Mouse (Mus musculus): Measurements from ENCODE around the gene Stx1a. TPM values are rescaled to one million over a fixed set of nuclear protein-coding genes. Genes with fewer than 3 reads are reported as not detected.
A peak's percentile ranks its signal among the peaks of the same experiment; 100 is the strongest.

Gene Stx1a
- polyA plus RNA-seq, 1 experiment = not detected

DNA sequence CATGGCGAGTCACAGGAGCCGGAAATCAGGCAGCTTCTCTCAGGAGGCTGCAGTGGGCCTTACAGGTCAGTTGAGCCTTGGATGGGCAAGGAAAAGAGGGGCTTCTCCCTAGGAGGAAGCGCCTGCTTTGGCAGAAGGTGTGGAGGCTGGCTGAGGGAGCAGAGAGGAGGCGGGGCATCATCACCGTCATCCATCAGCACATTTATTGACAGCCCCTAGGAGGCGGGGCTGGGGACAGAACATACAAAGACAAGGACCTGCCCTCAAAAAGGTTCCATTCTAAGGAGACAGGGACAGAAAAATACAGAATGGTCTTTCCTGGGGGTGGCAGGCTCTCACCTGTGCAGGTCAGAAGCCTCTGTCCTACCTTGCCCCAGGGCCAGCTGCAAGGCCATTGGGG, 49.4 kb downstream of the Stx1a start:
- Histone ChIP-seq H3K4me1 (ENCODE audit: control insufficient read depth, insufficient read depth, low read length) (peaks cover 12% of the 10 kb centered on the region), H3K27ac (ENCODE audit: insufficient read depth, low read depth, low read length) (no peak overlapping the region), H3K4me3 (ENCODE audit: insufficient read depth, low read depth, low read length) (no peak overlapping the region)
- WGBS = 79% methylated on average over 6 of the region's 6 CpGs
- TF ChIP-seq CTCF (IDR thresholded peaks at IDR 0.05; ENCODE audit: insufficient read depth, low read depth, low read length) (no peak), POLR2A (IDR thresholded peaks at IDR 0.05; ENCODE audit: insufficient read depth, low read depth, low read length) (no peak)

DNA sequence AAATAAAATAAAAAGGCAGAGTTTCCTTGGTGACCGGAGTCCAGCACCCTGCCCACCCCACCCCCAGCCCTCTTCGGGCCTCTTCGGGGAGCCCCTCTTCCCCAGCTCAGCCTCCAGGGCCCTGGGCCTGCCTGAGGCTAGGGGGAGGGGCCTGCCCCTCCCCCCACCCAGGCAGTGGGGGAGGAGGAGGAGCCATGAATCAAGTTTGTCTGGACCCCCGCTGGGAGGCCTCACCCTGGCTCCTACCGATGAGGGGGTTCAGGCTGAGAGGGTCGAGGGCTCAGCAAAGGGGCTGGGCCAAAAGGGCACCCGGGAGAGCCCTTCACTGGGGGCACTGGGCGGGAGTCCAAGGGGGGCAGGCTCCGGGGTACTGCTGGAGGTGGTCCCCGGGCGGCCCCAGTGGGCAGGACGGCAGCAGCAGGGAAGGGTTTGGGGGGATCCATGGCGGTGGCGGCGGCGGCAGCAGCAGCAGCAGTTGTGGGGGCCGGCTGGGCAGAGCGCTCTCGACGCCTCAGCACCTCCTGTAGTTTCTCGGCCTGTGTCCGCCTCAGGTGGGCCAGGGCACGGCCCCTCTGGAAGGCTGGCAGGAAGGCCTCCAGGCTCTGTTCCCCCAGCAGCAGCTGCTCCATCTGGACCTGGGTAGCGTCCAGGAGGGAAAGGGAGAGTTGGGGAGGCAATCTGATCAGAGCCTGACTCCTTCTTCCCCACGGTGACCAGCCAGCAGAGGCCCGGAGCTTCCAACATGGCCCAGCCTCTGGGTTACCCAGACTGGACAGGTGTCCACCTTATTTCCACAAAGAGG, 50.3 kb downstream of the Stx1a start:
- peaks cover 15% of the 10 kb centered on the region for H3K4me1 ChIP-seq (ENCODE audit: control insufficient read depth, insufficient read depth, low read length)
- WGBS = 45% methylated on average over 26 of the region's 26 CpGs
- no peak overlapping the region for H3K4me3 ChIP-seq (ENCODE audit: insufficient read depth, low read depth, low read length)
- H3K27ac ChIP-seq (ENCODE audit: insufficient read depth, low read depth, low read length) = no peak overlapping the region
- TF ChIP-seq POLR2A (IDR thresholded peaks at IDR 0.05; ENCODE audit: insufficient read depth, low read depth, low read length) (no peak), CTCF (IDR thresholded peaks at IDR 0.05; ENCODE audit: insufficient read depth, low read depth, low read length) (no peak)

- Histone ChIP-seq H3K4me3 (ENCODE audit: insufficient read depth, low read depth, low read length) (no peak overlapping the region), H3K4me1 (ENCODE audit: control insufficient read depth, insufficient read depth, low read length) (peaks cover 15% of the 10 kb centered on the region), H3K27ac (ENCODE audit: insufficient read depth, low read depth, low read length) (no peak overlapping the region)
- 67% methylated on average over 4 of the region's 4 CpGs for WGBS
- TF ChIP-seq POLR2A (IDR thresholded peaks at IDR 0.05; ENCODE audit: insufficient read depth, low read depth, low read length) = no peak
- no peak for TF ChIP-seq CTCF (IDR thresholded peaks at IDR 0.05; ENCODE audit: insufficient read depth, low read depth, low read length)
These were observed 52.4 kb downstream of the Stx1a start for GRCm38 (mm10) chr5:135075655-135076054.

- peaks cover 15% of the 10 kb centered on the region for H3K4me1 ChIP-seq (ENCODE audit: control insufficient read depth, insufficient read depth, low read length)
- WGBS = 90% methylated on average over 14 of the region's 14 CpGs
- no peak for TF ChIP-seq POLR2A (IDR thresholded peaks at IDR 0.05; ENCODE audit: insufficient read depth, low read depth, low read length)
- no peak for TF ChIP-seq CTCF (IDR thresholded peaks at IDR 0.05; ENCODE audit: insufficient read depth, low read depth, low read length)
- H3K27ac ChIP-seq (ENCODE audit: insufficient read depth, low read depth, low read length) = no peak overlapping the region
- no peak overlapping the region for H3K4me3 ChIP-seq (ENCODE audit: insufficient read depth, low read depth, low read length)
These were observed 53.1 kb downstream of the Stx1a start for GRCm38 (mm10) chr5:135076368-135076767.

DNA sequence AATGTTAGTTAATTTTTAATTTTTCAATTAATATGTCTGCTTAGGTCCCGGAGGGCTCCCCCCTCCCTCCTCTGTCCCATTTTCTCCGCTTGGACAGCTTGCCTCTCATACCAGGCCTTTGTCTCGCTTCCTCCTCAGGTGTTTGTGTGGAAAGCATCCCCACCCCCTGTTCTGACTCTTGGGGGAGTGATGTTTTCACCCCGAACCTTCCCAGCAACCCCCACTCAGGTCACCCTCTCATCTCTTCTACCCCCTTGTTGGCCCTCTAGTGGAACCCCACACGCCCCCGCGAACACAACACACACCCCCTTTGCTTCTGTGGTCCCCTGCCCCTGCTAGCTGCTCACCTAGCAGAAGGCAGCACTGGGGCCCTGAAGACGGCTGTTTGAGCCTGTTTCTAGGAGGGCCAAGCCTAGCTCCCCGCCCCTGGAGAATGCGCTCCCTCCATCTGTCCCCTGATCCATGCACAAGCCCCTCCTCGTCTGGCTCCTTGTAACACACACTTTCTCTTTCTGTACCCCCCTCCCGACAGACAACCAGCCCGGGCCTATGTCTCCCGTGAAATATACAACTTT, 53.7 kb downstream of the Stx1a start:
- no peak for TF ChIP-seq CTCF (IDR thresholded peaks at IDR 0.05; ENCODE audit: insufficient read depth, low read depth, low read length)
- TF ChIP-seq POLR2A (IDR thresholded peaks at IDR 0.05; ENCODE audit: insufficient read depth, low read depth, low read length) = no peak
- H3K4me1 ChIP-seq (ENCODE audit: control insufficient read depth, insufficient read depth, low read length) = peaks cover 15% of the 10 kb centered on the region
- no peak overlapping the region for H3K27ac ChIP-seq (ENCODE audit: insufficient read depth, low read depth, low read length)
- peak overlapping the region; percentile 98 for H3K4me3 ChIP-seq (ENCODE audit: insufficient read depth, low read depth, low read length)
- WGBS = 11% methylated on average over 14 of the region's 14 CpGs

DNA sequence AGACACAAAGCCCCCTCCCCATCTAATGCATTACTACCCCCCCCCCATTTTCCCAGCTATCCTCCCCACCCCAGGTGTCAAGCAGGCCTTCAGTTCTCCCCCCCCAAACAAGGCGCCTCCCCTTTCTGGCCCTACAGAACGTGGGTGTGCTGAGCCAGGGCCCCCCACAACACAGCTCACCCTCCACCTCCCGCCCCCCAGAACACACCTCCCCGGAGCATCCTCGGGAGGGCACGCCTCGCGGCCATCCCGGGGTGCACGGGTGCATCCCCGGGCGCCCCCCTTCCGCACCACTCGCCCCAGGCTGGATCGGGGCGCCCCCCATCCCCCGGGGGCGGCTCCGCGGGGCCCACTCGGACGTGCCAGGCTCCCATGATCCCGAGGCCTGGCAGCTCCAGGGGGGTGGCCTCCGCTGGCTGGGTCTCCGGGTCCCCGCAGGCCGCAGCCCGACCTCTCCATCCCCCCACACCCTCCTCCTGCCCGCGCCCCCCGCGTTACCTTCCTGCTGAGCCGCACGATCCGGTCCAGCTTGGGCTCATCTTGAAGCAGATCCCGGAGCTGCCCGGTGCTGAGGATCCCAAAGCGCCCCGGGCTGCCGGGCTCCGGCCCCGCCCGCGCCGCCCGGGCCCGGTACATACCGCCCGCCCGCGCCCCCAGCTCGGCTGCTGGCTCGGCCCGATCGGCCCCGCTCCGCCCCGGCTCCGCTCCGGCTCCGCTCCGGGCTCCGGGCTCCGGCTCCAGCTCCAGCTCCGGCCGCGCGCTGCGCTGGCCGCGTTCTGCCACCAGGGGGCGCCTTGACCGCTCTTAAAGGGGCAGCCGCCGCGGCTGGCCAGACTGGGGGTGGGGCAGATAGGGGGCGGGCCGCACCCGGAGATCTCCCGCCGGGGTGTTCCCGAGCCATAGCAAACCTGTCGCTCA, 54.5 kb downstream of the Stx1a start, which contains the start of gene Vps37d:
Vps37d (minus strand) TSS at position 703 of the 918 bp plus-strand sequence.
- TF ChIP-seq POLR2A (IDR thresholded peaks at IDR 0.05; ENCODE audit: insufficient read depth, low read depth, low read length) (peak; percentile 21; the same call in 1 of the 2 replicates), CTCF (IDR thresholded peaks at IDR 0.05; ENCODE audit: insufficient read depth, low read depth, low read length) (peak; percentile 92)
- H3K4me3 ChIP-seq (ENCODE audit: insufficient read depth, low read depth, low read length) = peak within 1 kb of the TSS; percentile 98
- peaks cover 15% of the 10 kb centered on the region for H3K4me1 ChIP-seq (ENCODE audit: control insufficient read depth, insufficient read depth, low read length)
- H3K27ac ChIP-seq (ENCODE audit: insufficient read depth, low read depth, low read length) = no peak within 1 kb of the TSS
- under 1% methylated on average over 68 of the region's 83 CpGs for WGBS

DNA sequence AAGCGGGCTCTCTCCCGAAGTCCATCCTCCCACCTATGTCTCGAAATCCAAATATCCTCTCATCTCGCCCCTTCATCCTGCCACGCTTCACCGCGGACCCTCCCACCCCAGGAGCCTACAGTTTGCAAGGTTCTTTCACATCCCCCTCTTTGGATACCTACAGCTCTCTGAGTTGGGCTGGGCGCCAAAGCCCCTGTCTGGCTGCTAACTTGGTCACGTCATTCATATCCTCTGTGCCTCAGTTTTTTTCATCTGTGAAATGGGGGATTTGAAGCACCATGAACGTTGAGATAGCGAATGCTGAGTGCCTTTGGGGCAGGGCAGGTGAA, 55.2 kb downstream of the Stx1a start:
- TF ChIP-seq POLR2A (IDR thresholded peaks at IDR 0.05; ENCODE audit: insufficient read depth, low read depth, low read length) = no peak
- no peak for TF ChIP-seq CTCF (IDR thresholded peaks at IDR 0.05; ENCODE audit: insufficient read depth, low read depth, low read length)
- H3K4me1 ChIP-seq (ENCODE audit: control insufficient read depth, insufficient read depth, low read length) = peaks cover 15% of the 10 kb centered on the region
- H3K27ac ChIP-seq (ENCODE audit: insufficient read depth, low read depth, low read length) = no peak overlapping the region
- peak overlapping the region; percentile 55 for H3K4me3 ChIP-seq (ENCODE audit: insufficient read depth, low read depth, low read length)
- WGBS = 1% methylated on average over 11 of the region's 11 CpGs

DNA sequence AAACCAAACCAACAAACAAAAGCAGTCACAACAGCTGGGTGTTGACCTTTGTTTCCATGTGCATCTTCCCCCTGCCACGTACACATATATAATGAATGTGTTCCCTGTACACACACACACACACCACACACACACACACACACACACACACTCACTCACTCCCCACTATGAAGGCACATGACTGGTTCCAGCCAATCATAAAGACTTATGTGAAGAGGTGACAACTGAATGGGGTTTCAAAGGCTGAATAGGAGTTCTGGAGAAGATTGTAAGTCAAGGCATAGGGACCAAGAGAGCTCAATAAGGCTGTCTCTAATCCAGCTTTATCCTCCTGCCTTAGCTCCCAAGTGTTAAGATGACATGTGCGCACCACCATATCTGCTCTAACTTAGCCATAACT, 56.3 kb downstream of the Stx1a start:
- no peak overlapping the region for H3K4me3 ChIP-seq (ENCODE audit: insufficient read depth, low read depth, low read length)
- TF ChIP-seq POLR2A (IDR thresholded peaks at IDR 0.05; ENCODE audit: insufficient read depth, low read depth, low read length) = no peak
- TF ChIP-seq CTCF (IDR thresholded peaks at IDR 0.05; ENCODE audit: insufficient read depth, low read depth, low read length) = no peak
- H3K4me1 ChIP-seq (ENCODE audit: control insufficient read depth, insufficient read depth, low read length) = peaks cover 15% of the 10 kb centered on the region
- H3K27ac ChIP-seq (ENCODE audit: insufficient read depth, low read depth, low read length) = no peak overlapping the region
- WGBS = 89% methylated on average over 2 of the region's 2 CpGs

Data from olfactory bulb, adult 2 months (tissue).